Mouse (Mus musculus) right cerebral cortex, postnatal 4 days (tissue): ENCODE measurements around the gene Pigl.
"Not testable (repeated sequence)": the region's sequence is repeated elsewhere in the genome, so short reads cannot be mapped to it uniquely, and the experiment has no call there.

Experiments
- DNase-seq: peaks from one replicate; pipeline ENCODE4 v3.0.0-alpha.2; 2022

Gene Pigl

DNA sequence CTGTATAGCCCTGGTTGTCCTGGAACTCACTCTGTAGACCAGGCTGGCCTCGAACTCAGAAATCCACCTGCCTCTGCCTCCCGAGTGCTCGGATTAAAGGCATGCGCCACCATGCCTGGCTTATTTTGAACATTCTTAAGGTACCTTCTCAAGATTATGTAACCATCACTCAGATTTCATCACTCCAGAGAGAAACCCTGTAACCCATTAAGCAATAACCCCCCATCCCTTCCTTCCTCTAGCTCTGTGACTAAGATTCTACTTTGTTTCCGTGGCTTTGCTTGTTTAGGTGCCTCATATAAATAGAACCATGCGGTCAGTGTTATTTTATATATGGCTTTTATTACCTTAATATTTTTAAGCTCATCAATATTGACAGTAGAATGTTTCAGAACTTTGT is 12.2 kb downstream of the Pigl start:
- no peak for DNase-seq

DNA sequence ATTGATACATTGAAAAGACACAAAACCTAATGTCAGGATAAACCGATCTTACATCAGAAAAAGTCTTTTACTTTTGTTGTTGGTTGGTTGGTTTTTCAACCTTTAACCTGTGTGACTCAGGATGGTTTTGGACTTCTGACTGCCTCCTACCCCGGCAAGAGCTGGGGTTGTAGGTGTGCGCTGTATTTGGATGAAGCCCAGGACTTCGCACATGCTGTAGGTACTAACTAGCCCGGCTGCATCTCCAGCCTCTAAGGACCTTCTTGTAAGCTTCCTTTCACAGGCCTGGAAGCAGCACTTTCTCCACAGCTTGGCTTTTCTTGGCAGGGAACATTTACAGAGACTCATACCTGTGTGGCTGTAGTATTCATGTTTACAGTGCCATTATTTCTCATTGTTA is 15.3 kb downstream of the Pigl start:
- DNase-seq = no peak

DNA sequence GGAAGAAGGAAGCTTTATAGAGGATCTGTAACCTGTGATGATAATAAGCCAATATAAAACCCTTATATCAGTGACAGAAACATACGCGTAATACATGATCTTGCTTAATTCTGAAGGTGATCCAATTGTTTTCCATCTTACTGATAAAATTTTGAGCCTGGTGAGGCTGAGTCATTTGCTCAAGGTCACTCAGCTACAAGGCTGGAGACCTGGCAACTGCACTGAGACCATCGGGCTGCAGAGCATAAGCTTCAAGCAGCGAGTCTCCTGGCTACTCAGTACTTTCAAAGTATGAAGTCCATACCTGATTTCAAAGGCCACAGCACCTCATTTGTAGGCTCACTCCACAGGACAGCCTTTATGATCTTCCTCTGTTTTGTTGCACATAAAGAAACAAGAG is 17.9 kb downstream of the Pigl start:
- DNase-seq = no peak

GRCm38 (mm10) chr11:62478931-62479330 is 20.7 kb downstream of the Pigl start:
- no peak for DNase-seq

DNA sequence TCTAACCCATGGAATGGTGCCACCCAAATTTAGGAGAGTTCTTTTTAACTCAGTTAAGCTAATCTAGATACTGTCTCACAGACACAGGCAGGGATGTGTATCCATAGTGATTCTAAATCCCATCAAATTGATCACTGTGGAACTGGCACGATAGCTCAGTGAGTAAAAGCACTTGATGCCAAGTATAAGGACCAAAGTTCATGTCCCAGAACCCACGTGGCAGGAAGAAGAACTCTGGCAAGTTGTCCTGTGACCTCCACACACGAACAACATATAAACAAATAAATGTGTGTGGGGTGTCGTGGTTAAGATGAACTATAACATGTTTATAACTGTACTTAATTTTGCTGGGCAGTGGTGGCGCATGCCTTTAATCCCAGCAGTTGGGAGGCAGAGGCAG is 21.3 kb downstream of the Pigl start:
- DNase-seq = no peak

DNA sequence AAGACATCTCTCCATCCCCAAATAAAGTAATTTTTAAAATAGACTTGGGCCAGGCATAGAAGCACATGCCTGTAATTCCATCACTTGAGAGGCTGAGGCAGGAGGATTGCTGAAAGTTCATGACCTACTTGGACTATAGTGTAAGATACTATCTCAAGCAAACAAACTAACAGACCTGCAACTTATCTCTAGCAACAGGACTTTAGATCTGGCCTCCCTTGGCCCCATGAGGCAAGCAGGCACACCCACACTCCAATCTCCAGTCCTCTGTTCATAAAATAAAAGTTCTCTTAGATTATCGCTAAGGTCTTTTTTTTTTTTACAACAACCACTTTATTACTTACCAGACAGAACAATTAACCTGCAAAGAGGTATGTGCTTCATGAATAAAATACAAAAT is 28.7 kb downstream of the Pigl start:
- DNase-seq = no peak

- DNase-seq = no peak
These were observed 29.5 kb downstream of the Pigl start for GRCm38 (mm10) chr11:62487540-62488350.

DNA sequence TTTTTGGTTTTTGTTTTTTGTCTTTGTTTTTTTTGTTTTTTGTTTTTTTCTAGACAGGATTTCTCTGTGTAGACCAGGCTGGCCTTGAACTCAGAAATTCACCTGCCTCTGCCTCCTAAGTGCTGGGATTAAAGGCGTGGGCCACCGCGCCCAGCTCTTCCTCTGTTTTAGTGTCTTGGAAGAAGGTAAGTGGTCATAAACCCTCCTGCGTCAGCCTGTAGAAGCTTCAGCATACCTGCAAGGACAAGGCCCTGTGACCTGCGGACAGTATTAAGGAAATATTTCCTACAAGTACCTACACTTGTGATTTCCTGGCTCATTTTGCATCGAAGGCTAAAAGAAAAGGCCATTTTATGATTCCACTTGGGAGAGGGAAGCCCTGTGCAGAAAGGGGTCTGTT is 35.4 kb downstream of the Pigl start:
- no peak for DNase-seq

- no peak for DNase-seq
These were observed 36.6 kb downstream of the Pigl start for GRCm38 (mm10) chr11:62494754-62495275.

DNA sequence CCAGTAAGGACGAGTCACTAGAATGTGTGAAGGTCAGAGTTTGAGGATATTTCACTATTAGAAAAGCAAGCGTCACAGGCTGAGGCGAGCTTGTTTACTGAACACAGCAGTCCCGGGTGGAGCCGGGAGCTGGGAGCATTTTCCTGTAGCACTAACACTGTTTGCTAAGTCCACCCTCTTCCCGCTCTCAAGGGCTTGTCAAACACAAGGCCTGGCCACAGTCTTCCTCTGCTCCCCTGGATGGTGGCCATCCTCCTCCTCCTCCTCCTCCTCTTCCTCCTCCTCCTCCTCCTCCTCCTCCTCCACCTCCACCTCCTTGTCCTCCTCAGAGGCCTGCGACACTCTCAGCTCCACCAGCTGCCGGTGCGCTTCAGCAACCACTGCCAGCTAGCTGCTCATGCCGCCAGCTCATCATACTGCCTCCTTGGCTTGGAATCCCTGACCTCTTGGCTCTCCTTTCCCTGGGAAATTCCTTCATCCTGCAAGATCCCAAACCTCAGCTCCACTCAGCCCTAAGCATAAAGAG is 37.1 kb downstream of the Pigl start:
- no peak for DNase-seq

DNA sequence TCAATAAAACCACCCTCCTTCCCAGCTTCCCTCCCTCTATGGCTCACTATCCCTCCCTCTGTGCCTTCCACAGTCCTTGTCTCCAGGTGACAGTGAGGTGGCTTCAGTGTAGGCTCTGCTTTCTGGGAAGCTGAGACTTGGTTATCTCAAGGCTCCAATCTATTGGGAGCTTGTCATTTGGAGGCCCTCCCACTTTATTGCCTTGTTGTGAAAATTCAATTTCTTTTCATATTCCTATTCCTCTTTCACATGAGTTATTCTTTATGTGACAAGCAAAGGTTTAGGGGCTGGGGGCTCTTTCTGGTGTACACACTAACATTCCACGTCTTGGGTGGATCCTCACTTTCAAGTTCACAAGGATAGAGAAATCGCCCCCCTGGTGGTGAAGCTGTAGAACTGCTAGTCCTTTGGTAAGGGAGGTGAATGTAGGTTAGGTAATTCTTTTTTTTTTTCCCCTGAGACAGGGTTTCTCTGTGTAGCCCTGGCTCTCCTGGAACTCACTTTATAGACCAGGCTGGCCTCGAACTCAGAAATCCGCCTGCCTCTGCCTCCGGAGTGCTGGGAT is 38.0 kb downstream of the Pigl start:
- no peak for DNase-seq

DNA sequence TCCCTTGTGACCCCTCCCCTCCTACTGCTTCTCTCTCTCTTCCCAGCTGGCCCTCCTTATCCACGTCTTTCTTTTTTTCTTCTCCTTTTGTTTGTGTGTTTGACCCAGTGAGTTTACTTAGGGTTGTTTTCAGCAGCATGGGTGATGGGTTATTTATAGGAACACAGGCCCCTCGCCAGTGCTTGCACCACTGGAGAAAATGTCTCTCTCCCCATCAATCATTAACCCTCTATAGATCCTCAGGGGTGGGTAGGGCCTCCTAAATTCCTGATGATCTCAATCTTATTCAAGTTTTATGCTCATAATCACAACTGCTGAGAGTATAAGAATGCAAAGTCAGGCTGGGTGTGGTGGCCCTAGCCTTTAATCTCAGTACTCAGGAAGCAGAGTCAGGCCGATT is 38.9 kb downstream of the Pigl start:
- DNase-seq = no peak

- no peak for DNase-seq
These were observed 40.5 kb downstream of the Pigl start for GRCm38 (mm10) chr11:62498802-62499201.

DNA sequence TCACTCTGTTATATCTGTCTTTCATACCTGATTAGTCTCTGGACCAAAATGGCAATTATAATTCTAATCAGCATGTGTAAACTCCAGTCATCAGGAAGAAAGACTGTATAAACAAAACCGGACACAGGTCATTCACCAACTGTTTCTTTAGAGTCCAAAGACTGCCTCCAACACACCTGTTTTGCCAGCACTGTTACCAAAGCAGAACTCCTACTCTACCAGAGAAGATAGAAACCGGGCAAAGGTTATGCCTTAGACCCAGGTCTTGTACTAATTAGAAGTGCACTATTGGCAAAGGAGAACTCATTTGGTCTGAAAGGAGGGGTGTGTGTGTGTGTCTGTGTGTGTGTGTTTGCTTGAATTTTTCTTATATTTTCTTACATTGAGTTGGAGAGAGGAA is 42.3 kb downstream of the Pigl start:
- no peak for DNase-seq

DNA sequence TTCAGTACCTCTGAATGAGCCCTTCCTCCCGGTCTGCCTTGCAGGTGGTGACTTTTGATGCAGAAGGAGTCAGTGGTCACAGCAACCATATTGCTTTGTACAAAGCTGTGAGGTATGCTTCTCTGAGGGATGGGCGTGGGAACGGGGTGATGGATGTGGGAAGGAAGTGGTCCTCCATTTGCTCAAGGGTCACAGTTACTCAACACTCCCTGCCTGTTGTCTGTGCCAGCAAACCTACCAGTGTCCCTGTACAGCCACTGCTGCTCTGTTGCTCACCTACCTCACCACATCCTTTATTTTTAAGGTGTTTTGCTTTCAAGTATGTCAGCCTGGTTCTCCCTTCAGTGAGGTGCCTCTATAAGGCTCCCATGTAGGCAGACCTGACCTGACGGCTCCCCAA is 49.4 kb downstream of the Pigl start:
- no peak for DNase-seq

- DNase-seq = not testable (repeated sequence)
These were observed 50.1 kb downstream of the Pigl start for GRCm38 (mm10) chr11:62508365-62508764.

DNA sequence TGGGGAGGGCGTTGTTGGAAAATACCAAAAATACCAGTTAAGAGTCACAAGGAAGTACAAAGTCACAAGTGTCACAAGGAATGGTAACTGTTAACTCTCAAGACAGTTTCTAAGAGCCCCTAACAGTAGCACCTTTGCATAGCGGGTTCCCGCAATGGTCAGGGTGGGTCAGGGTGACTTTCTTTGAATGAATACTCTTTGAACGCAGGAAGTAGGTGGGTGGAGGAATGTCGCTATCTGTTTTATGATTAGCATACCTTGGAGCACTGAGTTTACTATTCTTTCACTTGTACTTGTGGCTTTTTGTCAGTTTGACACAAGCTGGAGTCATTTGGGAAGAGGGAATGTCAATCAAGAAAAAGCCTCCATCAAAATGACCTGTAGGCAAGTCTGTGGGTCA is 50.6 kb downstream of the Pigl start:
- not testable (repeated sequence) for DNase-seq

DNA sequence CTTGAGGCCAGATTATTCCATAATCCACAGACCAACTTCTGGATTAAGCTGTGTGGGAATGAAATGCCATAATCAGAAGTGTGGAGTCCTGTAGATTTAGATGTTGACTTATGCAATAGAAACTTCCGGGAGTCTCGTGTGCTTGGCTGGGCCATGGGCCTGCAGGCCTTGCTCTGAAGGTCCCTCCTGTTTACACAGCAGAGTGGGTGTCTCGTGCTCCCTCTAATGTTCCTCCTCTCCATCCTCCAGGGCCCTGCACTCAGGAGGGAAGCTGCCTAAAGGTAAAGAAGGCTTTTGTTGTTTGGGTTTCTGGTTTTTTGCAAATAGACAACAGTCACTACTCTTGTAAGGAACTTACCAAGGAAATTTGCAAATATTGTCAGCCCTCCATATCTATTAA is 51.3 kb downstream of the Pigl start:
- DNase-seq = no peak

- no peak for DNase-seq
These were observed 52.7 kb downstream of the Pigl start for GRCm38 (mm10) chr11:62510956-62511355.

GRCm38 (mm10) chr11:62511444-62512202 is 53.4 kb downstream of the Pigl start:
- no peak for DNase-seq

- DNase-seq = no peak
These were observed 54.3 kb downstream of the Pigl start for GRCm38 (mm10) chr11:62512529-62513080.

GRCm38 (mm10) chr11:62513311-62513710 is 55.1 kb downstream of the Pigl start:
- no peak for DNase-seq

- DNase-seq = no peak
These were observed 60.7 kb downstream of the Pigl start for GRCm38 (mm10) chr11:62518991-62519390.
